Comparison of ENCODE assay signal across 10 mouse cellular contexts in the genomic region with DNA sequence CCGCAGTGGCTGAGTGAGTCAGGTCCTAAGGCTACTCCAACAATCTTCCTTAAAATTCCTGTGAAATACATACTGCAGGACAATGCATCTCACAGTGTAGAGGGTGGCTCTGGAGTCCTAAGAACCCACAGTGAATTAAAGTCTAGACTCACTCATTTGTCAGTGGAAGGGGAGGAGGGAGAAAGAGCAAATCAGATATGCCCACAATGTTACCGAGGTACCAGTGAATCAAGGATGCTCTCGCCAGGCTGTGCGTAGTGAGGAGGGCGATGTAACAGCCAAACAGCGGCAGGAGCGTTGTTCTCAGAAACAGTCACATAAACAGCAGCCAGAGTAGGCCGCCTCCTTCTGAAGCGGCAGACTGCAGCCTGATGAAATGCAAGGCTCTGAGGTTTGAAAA.
A peak's percentile ranks its signal among the peaks of the same experiment; 100 is the strongest.
DNase-seq lines count a peak whose midpoint lies in the region; ATAC-seq lines count a peak whose summit lies in the region.
"Had no signal": no experiment of that assay in that cellular context is flagged by ENCODE, and none has a peak within 500 bp of the region (broad histone marks: within the 10 kb centered on the region; RNA-seq: fewer than 3 reads in every experiment).

No protein-coding gene starts in this region.

- H3K27ac ChIP-seq in forebrain, embryonic 13.5 days, result no peak overlapping the region
- no peak overlapping the region for H3K27ac ChIP-seq in forebrain, embryonic 11.5 days (ENCODE audit: low read depth, low read length)
- H3K27ac ChIP-seq in embryonic facial prominence, embryonic 14.5 days (replicated peaks; ENCODE audit: low read depth, low read length), result no peak overlapping the region
- peak overlapping the region; percentile 66 for H3K27ac ChIP-seq in neural tube, embryonic 15.5 days (replicated peaks)

- H3K27me3 ChIP-seq in forebrain, embryonic 13.5 days, result no peaks in the 10 kb centered on the region
- no peaks in the 10 kb centered on the region for H3K27me3 ChIP-seq in forebrain, embryonic 11.5 days (ENCODE audit: control insufficient read depth, insufficient read depth, low read length)
- no peaks in the 10 kb centered on the region for H3K27me3 ChIP-seq in embryonic facial prominence, embryonic 14.5 days (replicated peaks; ENCODE audit: control insufficient read depth, insufficient read depth, low read length)
- H3K27me3 ChIP-seq in neural tube, embryonic 15.5 days (replicated peaks), result no peaks in the 10 kb centered on the region
- H3K27me3 ChIP-seq: megakaryocyte, embryonic 14.5 days had no signal

- H3K9ac ChIP-seq in forebrain, embryonic 13.5 days, result no peak overlapping the region
- H3K9ac ChIP-seq in forebrain, embryonic 11.5 days (ENCODE audit: low read length), result no peak overlapping the region
- H3K9ac ChIP-seq in embryonic facial prominence, embryonic 14.5 days (ENCODE audit: low read depth, low read length), result no peak overlapping the region
- peak overlapping the region; percentile 32; the same call in 1 of the 2 replicates for H3K9ac ChIP-seq in neural tube, embryonic 15.5 days (replicated peaks)

- H3K4me3 ChIP-seq in forebrain, embryonic 13.5 days, result no peak overlapping the region
- H3K4me3 ChIP-seq in forebrain, embryonic 11.5 days (ENCODE audit: low read depth, low read length), result no peak overlapping the region
- no peak overlapping the region for H3K4me3 ChIP-seq in embryonic facial prominence, embryonic 14.5 days (ENCODE audit: low read depth, low read length)
- peak overlapping the region; percentile 25 for H3K4me3 ChIP-seq in neural tube, embryonic 15.5 days (replicated peaks)

- no peaks in the 10 kb centered on the region for H3K36me3 ChIP-seq in forebrain, embryonic 13.5 days (ENCODE audit: poor library complexity, severe bottlenecking)
- no peaks in the 10 kb centered on the region for H3K36me3 ChIP-seq in forebrain, embryonic 11.5 days (ENCODE audit: control insufficient read depth, insufficient read depth, low read length)
- no peaks in the 10 kb centered on the region for H3K36me3 ChIP-seq in embryonic facial prominence, embryonic 14.5 days (ENCODE audit: control insufficient read depth, insufficient read depth, low read length)
- no peaks in the 10 kb centered on the region for H3K36me3 ChIP-seq in neural tube, embryonic 15.5 days

- H3K4me1 ChIP-seq in forebrain, embryonic 13.5 days, result peaks cover 12% of the 10 kb centered on the region; the same call in 1 of the 2 replicates
- H3K4me1 ChIP-seq in forebrain, embryonic 11.5 days (replicated peaks; ENCODE audit: control insufficient read depth, insufficient read depth, low read length), result no peaks in the 10 kb centered on the region
- H3K4me1 ChIP-seq in embryonic facial prominence, embryonic 14.5 days (ENCODE audit: control insufficient read depth, insufficient read depth, low read length), result 0 out of 2 replicates have a peak, but pooled peaks cover 3% of the 10 kb centered on the region
- H3K4me1 ChIP-seq in neural tube, embryonic 15.5 days, result peaks cover 16% of the 10 kb centered on the region

- ATAC-seq in forebrain, embryonic 13.5 days, result peak; percentile 70
- no peak for ATAC-seq in forebrain, embryonic 11.5 days (replicated peaks; ENCODE audit: low FRiP score)
- ATAC-seq in embryonic facial prominence, embryonic 14.5 days (ENCODE audit: low read depth), result no peak
- peak; percentile 87 for ATAC-seq in neural tube, embryonic 15.5 days (ENCODE audit: low FRiP score)
- no peak for ATAC-seq in megakaryocyte-erythroid progenitor cell, adult 5-6 weeks (replicated peaks; ENCODE audit: low FRiP score, low TSS enrichment, poor library complexity, severe bottlenecking)

- no peak overlapping the region for H3K4me2 ChIP-seq in forebrain, embryonic 13.5 days
- no peak overlapping the region for H3K4me2 ChIP-seq in forebrain, embryonic 11.5 days (ENCODE audit: low read depth, low read length, severe bottlenecking)
- H3K4me2 ChIP-seq in embryonic facial prominence, embryonic 14.5 days (ENCODE audit: low read depth, low read length), result peak overlapping the region; percentile 24; the same call in 1 of the 2 replicates
- peak overlapping the region; percentile 49 for H3K4me2 ChIP-seq in neural tube, embryonic 15.5 days

- H3K9me3 ChIP-seq in forebrain, embryonic 13.5 days (replicated peaks), result no peaks in the 10 kb centered on the region
- H3K9me3 ChIP-seq in forebrain, embryonic 11.5 days (ENCODE audit: control insufficient read depth, low read length), result no peaks in the 10 kb centered on the region
- no peaks in the 10 kb centered on the region for H3K9me3 ChIP-seq in embryonic facial prominence, embryonic 14.5 days (ENCODE audit: control insufficient read depth, low read length)
- H3K9me3 ChIP-seq in neural tube, embryonic 15.5 days (replicated peaks), result no peaks in the 10 kb centered on the region

- WGBS in forebrain, embryonic 13.5 days, result 47% methylated on average over 9 of the region's 9 CpGs
- WGBS in forebrain, embryonic 11.5 days, result 58% methylated on average over 9 of the region's 9 CpGs
- 44% methylated on average over 9 of the region's 9 CpGs for WGBS in embryonic facial prominence, embryonic 14.5 days
- WGBS in neural tube, embryonic 15.5 days, result 29% methylated on average over 9 of the region's 9 CpGs

- DNase-seq in forebrain, embryonic 11.5 days (ENCODE audit: low spot score), result no peak
- DNase-seq in embryonic facial prominence, embryonic 14.5 days (ENCODE audit: low spot score), result no peak
- DNase-seq in layer of hippocampus, postnatal 14 days (ENCODE audit: low spot score in 2 of 2), result peak; percentile 40 to 42
- no peak for DNase-seq in kidney, postnatal 25 days
- no peak for DNase-seq in urinary bladder, postnatal 36 days (ENCODE audit: low spot score in 2 of 2)
- DNase-seq: thymus, adult 18-20 months had no signal

Comparison
In these comparisons a context has a peak if more than half of its experiments do, and no peak if none do; other contexts are left out.
1. ATAC-seq: peak in forebrain, embryonic 13.5 days (single experiment) and neural tube, embryonic 15.5 days (single experiment); none in forebrain, embryonic 11.5 days (single experiment), embryonic facial prominence, embryonic 14.5 days (single experiment) and megakaryocyte-erythroid progenitor cell, adult 5-6 weeks (single experiment).
2. H3K4me2 ChIP-seq: peak in embryonic facial prominence, embryonic 14.5 days (single experiment) and neural tube, embryonic 15.5 days (single experiment); none in forebrain, embryonic 13.5 days (single experiment) and forebrain, embryonic 11.5 days (single experiment).
3. DNase-seq: peak in layer of hippocampus, postnatal 14 days (2 of 2); none in forebrain, embryonic 11.5 days (single experiment), embryonic facial prominence, embryonic 14.5 days (single experiment), kidney, postnatal 25 days (0 of 2) and urinary bladder, postnatal 36 days (0 of 2).